Mouse (Mus musculus) C2C12 (cell line): ENCODE data around the gene Iah1.

Experiments used
- CTCF ChIP-seq: IDR thresholded peaks from one replicate; pipeline ENCODE4 v1.5.1; 2011; ENCODE audit not compliant: control insufficient read depth, insufficient read depth, insufficient read length
- MAX ChIP-seq: IDR thresholded peaks from one replicate; pipeline ENCODE4 v1.6.1; 2011; ENCODE audit warnings: mild to moderate bottlenecking, control low read depth
- MYOD1 ChIP-seq: IDR thresholded peaks from one replicate; pipeline ENCODE4 v1.6.1; 2011; ENCODE audit warnings: low read depth; ENCODE audit not compliant: control insufficient read depth, insufficient read length
- MYOG ChIP-seq: IDR thresholded peaks from one replicate; pipeline ENCODE4 v1.6.1; 2011; ENCODE audit not compliant: control insufficient read depth, insufficient read length; ENCODE audit errors: extremely low read depth
- USF1 ChIP-seq: IDR thresholded peaks from one replicate; pipeline ENCODE4 v1.6.1; 2011; ENCODE audit warnings: low read depth, mild to moderate bottlenecking, control low read depth, moderate library complexity

DNA sequence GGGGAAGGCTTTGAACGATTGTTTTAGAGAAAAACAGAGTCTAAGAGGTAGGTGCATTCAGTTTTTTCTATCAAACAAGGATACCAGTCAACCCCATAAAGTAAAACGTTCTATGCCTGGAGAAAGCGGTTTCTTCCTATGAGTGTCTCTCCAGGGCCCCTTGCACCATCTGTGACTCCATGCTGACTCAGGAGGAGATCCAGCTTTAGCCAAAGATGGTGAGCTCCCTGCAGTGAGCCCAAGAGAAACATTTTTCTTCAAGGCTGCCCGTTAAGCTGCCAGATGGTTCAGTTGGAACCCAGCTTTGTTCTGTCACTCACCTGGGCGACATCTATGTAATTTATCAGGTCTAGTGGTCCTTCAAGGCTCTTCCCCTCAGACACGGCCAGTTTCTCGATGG, 41.7 kb upstream of the Iah1 start:
- TF ChIP-seq CTCF (no peak), MYOD1 (no peak), USF1 (no peak), MYOG (no peak), MAX (no peak)
